Mouse (Mus musculus) gastrocnemius, postnatal 14 days (tissue): ENCODE results near the gene Hsf5. TPM values are rescaled to one million over a fixed set of nuclear protein-coding genes. Genes with fewer than 3 reads are reported as not detected.

Experiments used
- DNase-seq: peaks from one replicate; pipeline ENCODE4 v3.0.0; 2021; ENCODE audit warnings: mixed read lengths
- intact Hi-C: fragments of 180-260 bp; cut with DNase I; formaldehyde crosslinking; loops from one replicate; pipeline ENCODE4 v1.15.1; 2025; ENCODE audit warnings: low total_unique reads
- total RNA-seq, 2 experiments: library from RNA; stranded (reverse); gene quantifications; 2 replicates each; pipeline ENCODE4 v1.2.3; 2021

Hsf5 gene
- total RNA-seq, 2 experiments from 2014 or later = not detected

DNA sequence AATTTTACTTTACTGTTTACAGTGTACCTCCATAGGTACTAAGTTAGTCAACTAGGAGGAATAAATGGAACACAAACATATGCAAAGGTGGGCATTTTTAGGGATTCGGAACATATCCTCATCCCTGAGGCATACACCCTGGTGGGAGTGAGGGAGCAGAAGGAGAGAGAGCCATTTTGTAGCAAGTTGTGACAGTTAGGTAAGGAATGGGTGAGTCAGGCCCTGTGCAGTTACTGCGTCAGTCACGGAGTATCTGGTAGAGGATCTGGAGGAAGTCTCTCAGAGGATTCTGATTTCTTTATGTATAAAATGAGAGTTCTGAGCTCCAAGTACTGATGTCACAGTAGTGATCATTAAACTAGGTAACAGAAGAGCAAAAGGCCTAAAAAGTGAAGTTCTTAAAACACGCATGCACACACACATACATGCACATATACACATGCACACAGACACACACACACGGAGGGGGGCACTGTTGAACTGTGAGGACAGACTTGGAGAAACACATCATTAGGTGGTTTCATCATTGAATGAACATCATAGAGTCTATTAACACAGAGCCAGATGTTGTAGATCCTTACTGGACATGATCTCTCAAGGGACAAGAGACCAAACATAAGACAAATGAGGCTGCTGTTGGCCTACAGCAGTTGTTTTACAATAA is 29.6 kb upstream of the Hsf5 start:
- DNase-seq = no peak
- intact Hi-C loops = no loop called here

DNA sequence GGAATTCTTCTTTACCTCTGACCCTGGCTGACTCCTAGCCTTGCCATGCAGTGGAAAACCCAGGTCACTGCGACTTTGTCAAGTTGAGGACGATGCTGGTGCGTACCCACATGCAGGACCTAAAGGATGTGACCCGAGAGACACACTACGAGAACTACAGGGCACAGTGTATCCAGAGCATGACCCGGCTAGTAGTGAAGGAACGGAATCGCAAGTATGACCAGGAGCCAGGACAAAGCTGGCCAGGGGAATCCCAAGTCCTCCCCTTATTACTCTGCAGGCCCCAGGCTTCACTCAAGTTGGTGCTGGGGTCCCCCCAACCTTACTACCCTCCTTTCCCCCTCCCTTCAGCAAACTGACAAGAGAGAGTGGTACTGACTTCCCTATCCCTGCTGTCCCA is 27.4 kb upstream of the Hsf5 start:
- intact Hi-C loops = no loop called here
- no peak for DNase-seq

DNA sequence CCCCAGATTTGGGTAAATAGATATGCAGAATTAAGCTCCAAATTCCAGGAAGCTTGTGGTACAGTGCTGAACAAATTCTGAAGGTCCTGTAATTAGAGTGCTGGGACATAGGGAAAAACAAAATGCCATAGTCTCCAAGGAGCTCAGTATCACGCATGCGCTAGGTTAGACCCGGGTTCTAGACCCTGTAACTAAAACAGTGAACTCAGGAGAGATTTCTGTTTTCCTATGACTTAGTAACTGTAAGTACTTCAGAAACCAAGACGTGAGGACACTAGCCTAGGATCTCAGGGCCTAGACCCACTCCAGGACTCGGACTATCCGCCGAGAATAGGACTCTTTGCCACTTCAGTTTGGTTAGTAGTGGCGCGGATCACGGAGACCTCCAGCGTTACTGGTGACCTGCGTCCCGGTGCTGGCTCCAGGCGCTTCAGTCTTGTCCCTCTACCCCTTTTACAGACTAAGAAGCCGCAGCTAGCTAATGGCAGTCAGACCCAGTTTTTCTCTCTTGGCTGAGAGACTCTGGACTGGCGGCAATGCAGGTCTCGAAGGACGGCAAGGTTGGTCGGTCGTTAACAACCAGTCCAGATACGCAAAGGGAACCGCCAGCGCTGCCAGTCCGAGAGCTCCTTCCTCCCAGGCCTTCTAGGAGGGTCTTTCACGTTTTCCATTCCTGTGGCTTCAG is 26.0 kb upstream of the Hsf5 start:
- DNase-seq = no peak
- intact Hi-C loops = no loop called here

DNA sequence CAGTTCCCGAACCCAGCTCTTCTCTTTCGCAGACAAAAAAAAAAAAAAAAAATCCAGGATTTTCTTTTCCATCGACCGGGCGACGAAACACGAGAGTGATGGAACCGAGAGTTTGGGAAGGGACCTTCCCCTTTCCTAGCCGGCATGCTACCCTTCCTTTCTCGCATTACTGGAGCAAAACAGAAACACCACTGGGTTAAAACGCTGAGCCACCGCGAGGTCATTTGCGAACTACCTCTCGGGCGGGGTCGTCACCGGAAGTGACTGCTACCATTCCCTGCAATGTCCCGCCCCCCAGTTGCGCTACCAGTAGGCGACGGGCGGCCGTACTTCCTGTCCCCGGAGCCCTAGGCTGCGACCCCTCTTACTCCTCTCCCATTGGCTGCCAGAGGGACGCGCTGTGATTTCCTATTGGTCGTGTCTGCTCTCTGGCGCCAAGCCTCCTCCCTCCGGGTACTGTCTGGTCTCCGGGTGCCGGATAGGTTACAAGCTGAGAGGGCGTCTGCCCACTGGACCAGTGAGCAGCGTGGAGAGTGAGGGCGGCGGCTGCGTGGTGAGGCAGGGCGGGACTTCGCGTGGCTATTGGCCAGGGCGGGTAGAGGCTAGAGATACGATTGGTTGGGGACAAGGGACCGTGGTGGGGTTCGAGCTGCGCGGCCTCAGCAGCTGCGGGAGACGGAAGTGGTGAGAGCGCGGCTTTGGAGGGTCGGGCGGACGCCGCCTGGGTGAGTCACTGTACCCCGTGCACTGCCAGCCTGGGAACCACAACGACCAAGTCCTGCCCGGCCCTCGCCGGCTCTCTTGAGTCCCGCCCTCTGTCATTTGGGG is 25.2 kb upstream of the Hsf5 start, which contains the start of gene Mtmr4:
Gene Mtmr4 (plus strand): TSS at position 637 of the 828 bp plus-strand sequence.
- intact Hi-C loops = no loop called here
- DNase-seq = peak; percentile 100

DNA sequence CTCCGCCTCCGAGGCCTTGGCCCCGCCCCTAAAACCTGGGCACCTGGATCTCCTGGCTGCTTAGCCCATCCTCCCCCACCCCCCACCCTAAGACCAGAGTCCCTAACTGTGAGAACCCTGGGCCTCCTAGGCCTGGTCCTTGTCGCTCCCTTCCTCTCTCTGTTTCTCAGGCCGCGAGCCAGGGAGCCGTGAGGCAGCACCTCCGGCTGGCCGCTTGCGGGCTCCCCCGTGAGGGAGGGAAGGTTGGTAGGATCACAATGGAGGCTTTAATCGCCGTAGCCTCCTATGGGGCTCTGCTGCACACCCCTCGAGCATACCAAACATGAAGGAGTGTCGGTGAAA is 24.6 kb upstream of the Hsf5 start:
- intact Hi-C loops = no loop called here
- DNase-seq = no peak

DNA sequence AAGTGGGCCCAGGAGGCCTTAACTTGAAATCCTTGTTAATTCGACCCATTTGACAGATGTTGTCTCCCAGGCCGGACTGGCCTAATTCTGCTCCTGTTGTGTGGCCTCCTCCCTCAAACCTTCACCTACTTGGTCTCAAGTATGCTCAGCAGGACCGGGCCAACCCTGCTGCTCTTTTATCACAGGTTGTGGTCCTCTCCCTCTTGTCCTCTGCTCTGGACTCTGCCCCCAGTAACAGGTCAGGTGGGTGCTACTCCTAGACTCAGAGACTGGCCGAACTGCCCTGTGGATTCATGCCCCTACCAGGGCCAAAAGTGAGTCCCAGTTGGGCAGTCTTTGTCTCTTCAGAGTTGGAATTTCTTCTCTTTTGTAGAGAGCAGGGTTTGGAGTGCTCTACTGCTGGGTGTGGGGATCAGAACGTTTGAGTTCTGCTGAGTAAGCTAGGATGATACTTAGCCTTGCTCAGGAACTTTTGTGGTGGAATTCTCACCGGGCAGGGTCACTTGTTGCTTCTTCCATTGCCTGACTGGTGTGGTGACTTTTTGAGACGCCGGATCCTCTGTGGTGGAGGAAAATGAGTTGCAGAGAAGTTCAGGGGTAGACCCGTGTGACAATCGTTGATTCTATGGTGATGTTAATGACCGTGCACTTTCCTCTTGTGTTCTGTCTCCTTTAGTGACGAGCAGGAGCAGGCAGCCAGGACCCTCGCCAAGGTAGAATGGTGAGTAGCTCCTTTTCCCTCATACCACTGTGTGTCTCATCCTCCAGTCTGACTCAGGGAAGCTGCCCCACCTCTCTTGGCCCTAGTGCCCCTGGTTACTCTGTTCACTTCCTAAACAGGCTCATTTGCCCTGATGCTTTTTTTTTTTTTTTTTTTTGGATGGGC is 24.0 kb upstream of the Hsf5 start:
- intact Hi-C loops = no loop called here
- DNase-seq = no peak

DNA sequence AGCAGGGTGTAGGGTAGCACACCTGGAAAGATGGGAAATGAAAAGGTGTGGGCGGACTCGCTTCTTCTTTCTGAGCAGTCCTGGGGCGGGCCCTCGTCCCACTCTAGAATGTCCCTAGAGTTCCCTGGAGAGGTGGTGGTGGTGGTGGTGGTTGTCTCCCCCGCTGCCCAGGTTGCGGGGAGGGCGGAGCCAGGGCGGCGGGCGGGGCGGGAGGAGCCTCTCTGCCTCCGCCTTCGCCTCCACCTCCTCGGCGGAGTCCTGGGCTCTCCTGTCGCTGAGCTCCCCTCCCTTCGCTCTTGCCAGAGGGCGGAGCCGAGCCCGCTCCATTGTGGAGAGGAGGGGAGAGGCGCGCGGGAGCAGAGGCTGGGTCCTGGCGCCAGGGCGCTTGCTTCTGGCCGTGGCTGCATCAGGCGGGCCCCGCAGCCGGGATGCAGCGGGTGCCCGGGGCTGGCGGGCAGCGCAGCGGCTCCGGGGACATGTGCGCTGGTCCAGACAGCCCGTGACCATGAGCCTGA is 21.6 kb upstream of the Hsf5 start:
- peak; percentile 88 for DNase-seq
- intact Hi-C loops = no loop called here

DNA sequence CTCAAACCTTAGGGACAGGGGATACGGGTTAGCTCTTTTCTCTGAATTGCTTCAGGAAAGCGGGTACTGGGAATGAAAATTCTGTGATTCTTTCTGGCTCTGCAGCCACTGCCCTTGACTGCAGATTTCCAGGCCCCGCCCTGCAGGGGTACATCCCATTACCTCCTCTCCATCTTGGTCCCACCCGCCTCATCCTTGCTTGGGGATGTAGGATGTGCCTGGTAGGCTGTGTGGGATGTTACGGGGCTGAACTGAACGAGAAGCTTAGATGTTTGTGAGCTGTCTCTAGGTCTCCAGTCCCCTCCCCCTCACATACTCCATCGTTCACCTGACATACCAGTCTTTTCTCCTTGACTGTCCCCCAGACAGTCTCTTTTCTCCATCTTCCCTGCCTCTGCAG is 21.0 kb upstream of the Hsf5 start:
- intact Hi-C loops = no loop called here

DNA sequence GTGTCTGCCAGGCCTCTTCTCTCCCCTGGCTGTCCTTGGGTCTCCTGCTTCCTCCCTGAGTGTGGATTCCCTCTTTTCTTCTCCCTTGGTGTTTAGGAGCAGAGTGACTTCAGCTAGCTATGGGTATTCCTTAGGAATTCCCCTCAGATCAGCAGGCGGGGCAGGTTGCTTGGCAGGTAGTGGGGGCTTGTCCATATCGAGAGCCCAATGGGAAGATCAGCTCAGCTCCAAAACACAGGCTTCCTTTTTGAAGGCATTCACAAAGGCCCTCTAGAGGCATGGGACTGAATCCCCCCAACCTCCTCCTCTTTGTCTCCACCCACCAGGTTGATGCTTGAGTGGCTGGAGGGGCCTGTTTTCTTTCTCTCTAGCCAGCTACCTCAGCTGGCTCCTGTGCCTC is 20.5 kb upstream of the Hsf5 start:
- DNase-seq = no peak
- intact Hi-C loops = no loop called here

More for the DNA sequence above, 21.0 kb upstream of the Hsf5 start:
- DNase-seq = no peak

DNA sequence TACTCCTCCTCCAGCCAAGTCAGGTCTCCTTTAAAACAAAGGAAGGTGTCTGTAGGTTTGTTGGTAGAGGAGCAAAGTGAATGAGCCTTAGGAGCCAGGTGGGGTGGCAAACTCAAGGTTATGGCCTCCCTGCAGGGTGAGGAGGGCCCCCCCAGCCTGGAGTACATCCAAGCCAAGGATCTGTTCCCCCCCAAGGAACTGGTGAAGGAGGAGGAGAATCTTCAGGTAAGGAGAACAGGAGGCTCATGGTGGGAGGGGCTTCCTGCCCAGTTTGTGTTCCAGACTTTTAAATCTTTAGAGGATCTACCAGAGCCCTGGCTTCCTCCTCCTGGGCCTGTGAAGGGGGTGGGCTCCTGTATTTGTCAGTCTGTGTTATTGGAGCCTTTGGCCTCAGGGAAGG is 19.9 kb upstream of the Hsf5 start:
- intact Hi-C loops = no loop called here
- DNase-seq = no peak

DNA sequence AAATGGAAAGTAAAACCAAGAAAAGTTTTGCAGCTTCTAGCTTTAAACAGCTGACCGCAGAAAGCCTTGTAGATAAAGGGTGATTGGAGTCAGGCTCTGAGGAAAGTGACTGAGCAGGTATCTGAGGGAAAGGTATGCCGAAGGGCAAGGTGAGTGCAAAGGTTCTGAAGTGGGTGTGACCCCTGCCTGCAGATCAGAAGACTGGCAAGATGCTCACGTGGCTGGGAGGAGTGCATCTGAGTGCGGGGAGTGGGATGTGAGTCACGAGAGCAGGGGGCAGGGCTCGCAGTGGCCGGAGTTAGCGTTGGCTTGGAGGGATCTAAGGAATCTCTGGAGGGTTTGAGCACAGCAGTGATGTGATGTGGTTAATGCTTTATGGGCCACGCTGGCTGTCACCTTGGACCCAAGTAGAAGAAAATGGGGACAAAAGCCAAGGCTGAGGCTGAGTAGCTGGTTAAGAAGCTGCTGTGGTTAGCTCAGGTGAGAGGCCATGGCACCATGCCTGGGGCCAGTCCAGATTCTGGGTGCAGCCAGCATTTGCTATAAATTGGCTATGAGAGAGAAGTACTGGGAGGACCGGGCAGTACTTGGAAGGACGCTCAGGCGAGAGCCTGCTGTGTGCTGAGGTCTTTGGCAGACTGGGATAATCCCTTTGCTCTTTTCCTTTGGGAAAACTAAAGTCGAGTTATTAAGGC is 17.4 kb upstream of the Hsf5 start:
- no peak for DNase-seq
- intact Hi-C loops = no loop called here

DNA sequence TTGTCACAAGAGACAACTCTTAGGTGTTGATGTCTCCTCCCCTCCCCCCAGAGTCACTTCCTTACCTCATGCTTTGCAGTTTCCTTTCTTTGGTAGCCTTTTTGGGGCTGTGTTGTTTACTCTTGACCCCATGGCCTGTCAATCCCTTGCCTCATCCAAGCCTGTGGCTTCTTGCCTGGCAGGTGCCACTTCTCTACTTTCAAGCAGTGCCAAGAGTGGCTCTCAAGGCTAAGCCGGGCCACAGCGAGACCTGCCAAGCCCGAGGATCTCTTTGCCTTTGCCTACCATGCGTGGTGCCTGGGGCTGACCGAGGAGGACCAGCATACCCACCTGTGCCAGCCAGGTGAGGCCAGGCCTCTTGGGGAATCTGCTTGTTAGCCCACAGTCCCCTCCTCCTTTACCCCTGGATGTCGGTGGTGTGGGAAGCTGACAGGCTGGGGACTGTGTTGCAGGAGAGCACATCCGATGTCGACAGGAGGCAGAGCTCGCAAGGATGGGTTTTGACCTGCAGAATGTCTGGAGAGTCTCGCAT is 16.6 kb upstream of the Hsf5 start:
- intact Hi-C loops = no loop called here
- no peak for DNase-seq

DNA sequence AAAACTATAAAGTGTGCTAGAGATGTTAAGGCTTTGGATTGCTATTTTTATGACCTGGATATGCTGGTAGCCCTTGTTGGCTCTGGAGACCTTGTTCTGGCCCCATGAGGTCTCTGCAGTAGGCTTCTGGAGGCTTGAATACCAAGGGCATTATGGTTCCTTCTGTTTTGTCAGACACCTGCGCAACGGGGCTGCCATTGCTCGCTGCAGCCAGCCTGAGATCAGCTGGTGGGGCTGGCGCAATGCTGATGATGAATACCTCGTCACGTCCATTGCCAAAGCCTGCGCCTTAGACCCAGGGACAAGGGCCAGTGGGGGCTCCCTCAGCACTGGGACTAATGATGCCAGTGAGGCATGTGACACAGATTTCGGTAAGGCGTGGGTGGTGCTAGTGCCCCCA is 14.7 kb upstream of the Hsf5 start:
- no peak for DNase-seq
- intact Hi-C loops = no loop called here

DNA sequence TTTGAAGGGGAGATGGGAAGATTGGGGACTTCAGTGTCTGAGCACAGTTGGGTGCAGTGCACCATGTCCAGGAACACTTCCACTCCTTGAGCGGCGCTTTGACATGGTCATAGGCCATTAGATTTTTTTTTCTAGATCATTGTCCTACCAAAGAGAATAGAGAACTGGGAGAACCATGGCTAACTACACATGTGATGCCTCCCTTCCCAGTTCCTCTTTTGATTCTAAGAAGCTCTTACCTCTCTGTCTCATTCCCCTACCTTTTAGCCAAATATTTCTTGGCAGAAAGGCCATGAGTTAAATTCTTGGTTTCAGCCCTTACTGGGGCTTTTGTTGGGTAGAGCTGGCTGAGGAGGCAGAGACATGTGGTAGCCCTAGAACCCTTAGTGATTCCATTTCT is 13.4 kb upstream of the Hsf5 start:
- intact Hi-C loops = no loop called here
- no peak for DNase-seq

DNA sequence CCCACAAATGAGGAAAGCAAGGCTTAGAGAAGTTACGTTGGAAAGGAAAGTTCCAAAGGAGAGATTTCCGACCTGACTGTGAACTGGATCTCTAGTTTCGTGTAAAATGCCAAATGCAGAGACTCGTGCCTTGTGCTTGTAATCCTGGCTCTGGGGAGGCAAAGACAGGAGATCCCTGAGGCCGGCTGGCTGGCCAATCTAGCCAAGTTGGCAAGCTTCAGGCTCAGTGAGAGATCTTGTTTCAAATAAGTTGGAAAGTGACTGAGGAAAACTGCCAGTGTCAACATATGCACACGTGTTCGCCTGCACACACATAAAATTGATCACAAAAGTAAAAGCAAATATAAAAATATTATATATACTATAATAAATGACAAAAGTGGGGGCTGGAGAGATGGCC is 7.7 kb upstream of the Hsf5 start:
- intact Hi-C loops = no loop called here
- DNase-seq = peak; percentile 54

DNA sequence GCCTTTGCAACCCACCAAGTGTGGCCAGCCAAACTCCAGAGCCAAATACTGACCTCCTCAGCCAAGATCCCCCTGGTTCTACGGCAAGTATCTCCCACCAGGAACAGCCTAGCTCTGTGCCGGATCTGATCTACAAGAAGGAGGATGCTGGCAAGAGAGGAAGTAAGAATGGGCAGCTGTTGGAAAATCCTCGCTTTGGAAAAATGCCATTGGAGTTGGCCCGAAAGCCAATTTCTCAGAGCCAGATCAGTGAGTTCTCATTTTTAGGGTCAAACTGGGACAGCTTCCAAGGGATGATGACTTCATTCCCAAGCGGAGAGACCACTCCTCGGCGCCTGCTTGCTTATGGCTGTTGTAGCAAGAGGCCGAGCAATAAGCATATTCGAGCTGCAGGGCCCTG is 5.4 kb upstream of the Hsf5 start:
- intact Hi-C loops = no loop called here

DNA sequence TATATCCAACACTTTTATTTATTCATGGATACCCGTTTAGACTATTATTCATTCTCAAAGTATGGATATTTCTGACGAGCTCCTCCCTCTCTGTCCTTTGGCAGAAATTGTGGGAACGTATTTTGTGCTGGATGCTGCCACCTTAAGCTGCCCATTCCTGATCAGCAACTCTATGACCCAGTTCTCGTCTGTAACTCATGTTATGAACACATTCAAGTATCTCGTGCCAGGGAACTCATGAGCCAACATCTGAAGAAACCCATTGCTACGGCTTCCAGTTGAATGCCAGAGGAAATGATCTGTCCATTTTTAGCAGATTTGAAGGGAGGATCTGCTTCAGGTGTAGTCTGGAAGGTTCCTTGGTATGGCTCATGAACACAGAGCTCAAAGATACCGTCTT is 3.0 kb upstream of the Hsf5 start:
- intact Hi-C loops = no loop called here
- no peak for DNase-seq

More for the DNA sequence above, 5.4 kb upstream of the Hsf5 start:
- DNase-seq = no peak

DNA sequence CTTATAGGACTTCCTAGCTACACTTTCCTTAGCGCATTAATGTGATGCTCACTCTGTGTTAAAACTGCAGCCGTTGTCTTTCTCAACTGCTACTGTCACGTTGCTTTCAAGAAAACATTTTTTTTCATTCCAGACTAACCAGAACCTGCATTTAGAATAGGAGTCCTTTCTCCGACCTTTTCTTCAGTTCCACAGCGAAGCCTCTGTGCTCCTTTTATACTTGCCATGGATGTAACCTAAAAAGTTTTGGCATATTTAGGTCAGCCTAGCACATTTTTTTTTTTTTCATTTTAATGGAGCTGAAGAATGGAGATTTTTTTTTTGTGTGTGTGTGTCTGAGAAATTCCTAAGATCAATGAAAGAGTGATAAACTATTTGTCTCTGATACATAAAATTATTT is 1.4 kb upstream of the Hsf5 start:
- intact Hi-C loops = no loop called here
- no peak for DNase-seq

DNA sequence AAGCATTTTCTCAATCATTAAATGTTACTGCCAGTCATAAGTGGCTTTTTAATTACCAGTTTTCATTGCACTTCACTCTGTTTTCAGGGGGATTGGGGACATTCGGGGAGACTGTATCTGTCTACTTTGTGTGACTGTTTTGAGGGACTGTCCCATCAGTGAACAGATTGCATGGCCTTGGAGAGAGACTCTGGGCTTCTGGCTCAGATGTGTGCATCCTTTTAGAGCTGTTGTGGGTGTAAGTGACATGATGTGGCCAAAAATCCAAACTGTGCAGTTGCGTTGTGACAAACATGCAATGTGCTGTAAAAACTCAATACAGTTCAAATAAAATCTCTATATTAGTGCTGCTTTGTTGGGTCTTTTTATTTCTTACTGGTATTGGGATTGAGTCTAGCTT is 1.0 kb upstream of the Hsf5 start:
- intact Hi-C loops = no loop called here
- no peak for DNase-seq
